Mouse (Mus musculus): ENCODE measurements around the gene Rora. TPM values are rescaled to one million over a fixed set of nuclear protein-coding genes. Genes with fewer than 3 reads are reported as not detected.
A peak's percentile ranks its signal among the peaks of the same experiment; 100 is the strongest.

Gene Rora
- polyA plus RNA-seq, 1 experiment from 2014 or later: 12.3 TPM

DNA sequence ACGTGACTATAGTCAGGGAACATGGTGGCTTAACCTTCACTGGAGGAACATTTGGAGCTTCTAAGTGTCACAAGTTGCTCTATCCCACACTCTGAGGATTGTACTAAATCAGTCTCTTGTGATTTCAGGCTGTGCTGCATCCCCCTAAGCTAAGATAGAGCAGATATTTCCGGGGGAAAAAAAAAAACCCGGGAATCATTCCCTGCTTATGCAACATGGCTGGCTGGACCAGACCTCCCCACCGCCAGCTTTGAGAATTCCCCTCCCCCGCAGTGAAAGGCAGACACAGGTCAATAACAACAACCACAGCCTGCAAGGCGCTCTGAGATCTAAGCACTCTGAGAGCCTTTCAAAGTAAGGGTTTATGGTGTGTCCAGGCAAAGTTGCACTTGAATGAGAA, 244.7 kb downstream of the Rora start:
- Histone ChIP-seq H3K27ac (replicated peaks; ENCODE audit: low read depth, low read length) (no peak overlapping the region), H3K27me3 (replicated peaks; ENCODE audit: control insufficient read depth, insufficient read depth, low read length) (no peaks in the 10 kb centered on the region), H3K9me3 (ENCODE audit: control insufficient read depth, low read length) (no peaks in the 10 kb centered on the region), H3K4me3 (ENCODE audit: low read depth, low read length) (no peak overlapping the region), H3K4me2 (ENCODE audit: low read depth, low read length) (no peak overlapping the region), H3K4me1 (ENCODE audit: control insufficient read depth, insufficient read depth, low read length) (no peaks in the 10 kb centered on the region), H3K9ac (ENCODE audit: low read depth, low read length) (no peak overlapping the region), H3K36me3 (ENCODE audit: control insufficient read depth, insufficient read depth, low read length) (no peaks in the 10 kb centered on the region)
- ATAC-seq (ENCODE audit: low read depth) (no peak), DNase-seq (ENCODE audit: low spot score) (no peak)
- 73% methylated on average over 6 of the region's 6 CpGs for WGBS

DNA sequence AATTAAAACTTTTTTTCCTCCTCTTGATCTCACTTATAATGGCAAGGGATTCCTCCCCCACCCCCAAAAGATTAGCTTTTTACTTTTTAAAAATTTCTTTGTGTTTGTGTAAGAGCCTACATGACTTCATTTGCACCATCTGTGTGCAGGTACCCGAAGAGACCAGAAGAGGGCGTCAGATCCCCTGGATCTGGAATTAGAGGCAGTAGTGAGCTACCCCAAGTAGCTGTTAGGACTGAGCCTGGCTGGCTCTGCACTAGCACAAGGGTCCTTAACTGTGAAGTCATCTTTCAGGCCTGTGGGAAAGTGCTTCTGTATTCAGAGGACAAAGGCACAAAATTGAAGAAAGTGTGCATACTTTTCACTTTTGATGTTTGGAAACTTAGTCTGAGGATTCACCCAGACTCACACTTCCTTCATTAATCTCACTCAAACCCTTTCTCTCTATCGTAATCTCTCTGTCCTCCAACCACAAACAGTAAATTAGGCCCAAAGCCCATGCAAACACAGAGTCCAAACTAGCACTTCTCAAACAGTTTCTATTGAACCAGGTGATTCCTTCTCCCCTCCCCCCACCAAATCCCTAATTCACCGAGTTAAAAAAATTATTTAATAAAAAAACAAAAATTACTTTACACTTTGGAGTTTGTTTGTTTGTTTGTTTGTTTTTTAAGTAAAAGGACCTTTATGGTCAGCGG, 246.1 kb downstream of the Rora start:
- ATAC-seq (ENCODE audit: low read depth): no peak
- no peaks in the 10 kb centered on the region for H3K9me3 ChIP-seq (ENCODE audit: control insufficient read depth, low read length)
- 84% methylated on average over 5 of the region's 5 CpGs for WGBS
- no peak overlapping the region for H3K27ac ChIP-seq (replicated peaks; ENCODE audit: low read depth, low read length)
- H3K9ac ChIP-seq (ENCODE audit: low read depth, low read length): no peak overlapping the region
- no peaks in the 10 kb centered on the region for H3K4me1 ChIP-seq (ENCODE audit: control insufficient read depth, insufficient read depth, low read length)
- no peaks in the 10 kb centered on the region for H3K27me3 ChIP-seq (replicated peaks; ENCODE audit: control insufficient read depth, insufficient read depth, low read length)
- H3K36me3 ChIP-seq (ENCODE audit: control insufficient read depth, insufficient read depth, low read length): no peaks in the 10 kb centered on the region
- no peak overlapping the region for H3K4me2 ChIP-seq (ENCODE audit: low read depth, low read length)
- no peak for DNase-seq (ENCODE audit: low spot score)
- no peak overlapping the region for H3K4me3 ChIP-seq (ENCODE audit: low read depth, low read length)

DNA sequence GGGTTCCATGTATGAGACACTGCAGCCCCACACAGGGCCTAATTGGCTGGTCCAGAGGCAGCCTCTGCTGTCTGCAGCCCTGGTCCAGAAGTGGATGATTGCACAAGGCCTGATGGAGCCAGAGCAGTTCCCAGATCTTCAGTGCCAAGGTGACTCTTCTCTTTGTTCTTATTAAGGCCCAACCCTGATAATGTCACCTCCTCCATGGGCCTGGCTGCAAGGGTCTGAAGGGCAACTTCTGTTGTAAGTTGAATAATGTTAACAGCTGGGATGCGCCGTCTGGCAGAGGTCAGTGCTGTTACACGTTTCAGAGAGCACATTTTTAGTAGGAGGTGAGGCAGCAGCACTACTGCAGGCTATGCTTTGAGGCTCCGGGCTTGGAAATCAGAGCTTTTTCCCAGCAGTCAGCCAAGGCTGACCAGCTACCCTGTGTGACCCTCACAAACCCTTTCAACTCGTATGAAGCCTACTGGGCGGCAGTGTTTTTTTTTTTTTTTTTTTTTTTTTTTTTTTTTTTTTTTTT, 252.8 kb downstream of the Rora start:
- Histone ChIP-seq H3K4me1 (ENCODE audit: control insufficient read depth, insufficient read depth, low read length) (no peaks in the 10 kb centered on the region), H3K27me3 (replicated peaks; ENCODE audit: control insufficient read depth, insufficient read depth, low read length) (no peaks in the 10 kb centered on the region), H3K9me3 (ENCODE audit: control insufficient read depth, low read length) (no peaks in the 10 kb centered on the region), H3K4me3 (ENCODE audit: low read depth, low read length) (no peak overlapping the region), H3K4me2 (ENCODE audit: low read depth, low read length) (no peak overlapping the region), H3K9ac (ENCODE audit: low read depth, low read length) (no peak overlapping the region), H3K27ac (replicated peaks; ENCODE audit: low read depth, low read length) (no peak overlapping the region), H3K36me3 (ENCODE audit: control insufficient read depth, insufficient read depth, low read length) (no peaks in the 10 kb centered on the region)
- DNase-seq (ENCODE audit: low spot score): no peak
- 63% methylated on average over 6 of the region's 6 CpGs for WGBS
- no peak for ATAC-seq (ENCODE audit: low read depth)

DNA sequence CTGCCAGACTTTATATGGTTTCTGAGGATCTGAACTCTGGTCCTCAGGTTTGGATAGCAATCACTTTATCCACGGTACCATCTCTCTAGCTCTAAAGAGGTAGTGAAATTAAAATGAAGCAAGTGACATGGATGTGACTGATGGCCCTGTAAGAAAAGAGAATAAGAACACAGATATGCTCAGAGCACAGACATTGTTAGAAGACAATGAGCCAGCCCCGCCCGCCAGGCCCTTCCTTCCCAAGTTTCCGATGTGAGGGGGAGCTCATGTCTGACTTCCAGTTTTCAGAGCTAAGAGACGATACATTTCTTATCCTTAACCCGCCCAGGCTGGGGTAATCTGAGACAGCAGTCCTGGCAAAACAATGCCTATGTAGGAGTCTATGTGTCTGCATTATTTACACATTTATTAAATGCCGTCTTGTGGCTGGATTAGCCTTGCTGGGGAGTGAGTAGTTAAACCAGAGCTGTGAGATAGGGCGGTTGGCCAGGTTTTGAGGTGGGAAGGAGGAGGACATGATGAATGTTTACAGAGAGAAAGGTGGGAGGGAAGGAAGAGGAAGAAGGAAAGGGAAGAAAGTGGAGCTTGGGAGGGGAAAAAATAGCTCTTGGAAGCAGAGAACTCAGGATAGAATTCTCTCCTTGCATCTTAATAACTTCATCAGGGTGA, 259.0 kb downstream of the Rora start:
- Histone ChIP-seq H3K4me3 (ENCODE audit: low read depth, low read length) (no peak overlapping the region), H3K27ac (replicated peaks; ENCODE audit: low read depth, low read length) (no peak overlapping the region), H3K27me3 (replicated peaks; ENCODE audit: control insufficient read depth, insufficient read depth, low read length) (no peaks in the 10 kb centered on the region), H3K36me3 (ENCODE audit: control insufficient read depth, insufficient read depth, low read length) (no peaks in the 10 kb centered on the region), H3K4me2 (ENCODE audit: low read depth, low read length) (no peak overlapping the region), H3K9me3 (ENCODE audit: control insufficient read depth, low read length) (no peaks in the 10 kb centered on the region), H3K4me1 (ENCODE audit: control insufficient read depth, insufficient read depth, low read length) (peaks cover 12% of the 10 kb centered on the region), H3K9ac (ENCODE audit: low read depth, low read length) (no peak overlapping the region)
- DNase-seq (ENCODE audit: low spot score) (peak; percentile 35), ATAC-seq (ENCODE audit: low read depth) (peak; percentile 37; the same call in 1 of the 2 replicates)
- 45% methylated on average over 8 of the region's 8 CpGs for WGBS

DNA sequence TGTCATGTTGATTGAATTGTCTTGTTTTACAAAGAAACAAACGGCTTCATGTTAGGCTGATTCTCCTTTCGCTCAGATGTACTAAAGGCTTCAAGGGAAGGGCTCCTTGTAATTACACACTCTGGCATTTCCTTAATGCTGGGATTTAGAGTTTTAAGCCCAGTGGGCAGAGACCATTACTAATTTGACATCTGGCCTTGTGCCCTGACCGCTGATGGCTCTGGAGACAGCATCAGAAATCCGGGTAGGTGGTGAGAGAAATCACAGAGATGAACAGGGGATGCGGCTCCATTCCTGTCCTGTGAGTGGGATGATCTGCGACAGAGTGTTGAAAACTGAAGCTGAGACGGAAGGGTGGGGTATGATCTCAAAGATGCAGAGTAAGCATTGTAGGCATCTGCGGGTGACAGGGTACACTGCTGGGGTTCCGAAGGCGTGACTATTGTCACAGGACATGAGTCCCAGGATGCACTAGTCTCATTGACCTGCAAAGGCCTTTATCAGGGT, 259.7 kb downstream of the Rora start:
- Histone ChIP-seq H3K4me2 (ENCODE audit: low read depth, low read length) (no peak overlapping the region), H3K4me3 (ENCODE audit: low read depth, low read length) (no peak overlapping the region), H3K27me3 (replicated peaks; ENCODE audit: control insufficient read depth, insufficient read depth, low read length) (no peaks in the 10 kb centered on the region), H3K4me1 (ENCODE audit: control insufficient read depth, insufficient read depth, low read length) (peaks cover 12% of the 10 kb centered on the region), H3K36me3 (ENCODE audit: control insufficient read depth, insufficient read depth, low read length) (no peaks in the 10 kb centered on the region), H3K9me3 (ENCODE audit: control insufficient read depth, low read length) (no peaks in the 10 kb centered on the region), H3K9ac (ENCODE audit: low read depth, low read length) (no peak overlapping the region), H3K27ac (replicated peaks; ENCODE audit: low read depth, low read length) (no peak overlapping the region)
- WGBS: 53% methylated on average over 10 of the region's 10 CpGs
- ATAC-seq (ENCODE audit: low read depth) (no peak), DNase-seq (ENCODE audit: low spot score) (peak; percentile 47)

DNA sequence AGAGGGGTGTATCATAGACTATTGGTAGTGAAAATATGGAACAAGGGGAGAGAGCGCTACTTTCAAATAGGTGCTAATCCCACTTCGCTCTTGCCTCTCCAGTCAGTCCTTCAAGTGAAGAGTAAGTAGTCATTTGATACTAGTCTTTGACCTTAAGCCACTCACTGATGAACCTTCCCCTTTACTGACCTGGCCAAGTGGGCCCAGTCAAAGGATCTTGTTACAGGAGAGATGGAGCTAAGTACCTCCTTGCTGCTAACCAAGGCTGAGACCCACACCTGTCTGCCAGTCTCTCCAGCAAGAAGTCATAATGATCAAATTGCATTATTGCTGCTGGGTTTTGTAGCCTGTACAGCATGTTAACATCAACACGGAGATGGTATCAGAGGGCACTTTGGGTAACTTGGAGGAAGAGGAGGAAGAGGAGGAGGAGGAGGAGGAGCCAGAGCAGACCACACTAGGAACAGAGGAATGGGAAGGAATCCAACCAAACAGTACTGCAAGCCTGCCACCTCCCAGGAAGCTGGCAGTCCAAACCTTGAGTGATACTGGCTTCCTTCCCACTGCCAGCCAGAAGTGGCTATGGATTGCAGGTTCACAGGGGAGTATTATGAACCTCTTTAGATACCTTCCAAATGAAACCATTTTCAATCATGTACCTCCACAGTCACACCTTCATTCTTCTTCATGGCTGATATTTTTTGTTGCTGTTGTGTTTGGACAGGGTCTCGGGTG, 261.1 kb downstream of the Rora start:
- no peak overlapping the region for H3K4me3 ChIP-seq (ENCODE audit: low read depth, low read length)
- DNase-seq (ENCODE audit: low spot score) (no peak), ATAC-seq (ENCODE audit: low read depth) (no peak)
- no peaks in the 10 kb centered on the region for H3K27me3 ChIP-seq (replicated peaks; ENCODE audit: control insufficient read depth, insufficient read depth, low read length)
- no peak overlapping the region for H3K4me2 ChIP-seq (ENCODE audit: low read depth, low read length)
- H3K9ac ChIP-seq (ENCODE audit: low read depth, low read length): no peak overlapping the region
- peaks cover 12% of the 10 kb centered on the region for H3K4me1 ChIP-seq (ENCODE audit: control insufficient read depth, insufficient read depth, low read length)
- no peak overlapping the region for H3K27ac ChIP-seq (replicated peaks; ENCODE audit: low read depth, low read length)
- no peaks in the 10 kb centered on the region for H3K9me3 ChIP-seq (ENCODE audit: control insufficient read depth, low read length)
- WGBS: 74% methylated on average over 4 of the region's 4 CpGs
- no peaks in the 10 kb centered on the region for H3K36me3 ChIP-seq (ENCODE audit: control insufficient read depth, insufficient read depth, low read length)

DNA sequence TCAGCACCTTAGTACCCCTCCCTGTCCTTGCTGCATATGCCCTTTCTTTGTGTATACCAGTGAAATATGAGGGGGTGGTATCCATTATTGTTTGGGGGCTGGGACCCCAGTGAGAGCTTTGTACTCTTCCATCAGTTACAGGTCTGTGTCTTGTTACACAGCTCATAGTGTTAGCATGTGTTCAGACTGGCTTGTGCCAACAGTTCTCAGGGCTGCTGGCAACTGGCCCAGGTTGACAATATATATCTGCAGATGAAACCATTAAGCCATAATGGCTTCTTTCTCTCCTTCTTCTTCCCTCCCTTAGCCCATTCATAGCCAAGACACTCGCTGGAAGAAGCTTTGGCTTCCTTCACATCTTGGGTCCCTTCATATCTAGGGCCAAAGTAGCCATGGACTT, 263.2 kb downstream of the Rora start:
- H3K4me3 ChIP-seq (ENCODE audit: low read depth, low read length): no peak overlapping the region
- H3K36me3 ChIP-seq (ENCODE audit: control insufficient read depth, insufficient read depth, low read length): no peaks in the 10 kb centered on the region
- H3K4me1 ChIP-seq (ENCODE audit: control insufficient read depth, insufficient read depth, low read length): peaks cover 12% of the 10 kb centered on the region
- no peak overlapping the region for H3K27ac ChIP-seq (replicated peaks; ENCODE audit: low read depth, low read length)
- no peak overlapping the region for H3K4me2 ChIP-seq (ENCODE audit: low read depth, low read length)
- H3K27me3 ChIP-seq (replicated peaks; ENCODE audit: control insufficient read depth, insufficient read depth, low read length): no peaks in the 10 kb centered on the region
- DNase-seq (ENCODE audit: low spot score) (peak; percentile 61), ATAC-seq (ENCODE audit: low read depth) (no peak; the same call in 1 of the 2 replicates)
- no peak overlapping the region for H3K9ac ChIP-seq (ENCODE audit: low read depth, low read length)
- WGBS: 79% methylated on average over 1 of the region's 1 CpGs
- no peaks in the 10 kb centered on the region for H3K9me3 ChIP-seq (ENCODE audit: control insufficient read depth, low read length)

DNA sequence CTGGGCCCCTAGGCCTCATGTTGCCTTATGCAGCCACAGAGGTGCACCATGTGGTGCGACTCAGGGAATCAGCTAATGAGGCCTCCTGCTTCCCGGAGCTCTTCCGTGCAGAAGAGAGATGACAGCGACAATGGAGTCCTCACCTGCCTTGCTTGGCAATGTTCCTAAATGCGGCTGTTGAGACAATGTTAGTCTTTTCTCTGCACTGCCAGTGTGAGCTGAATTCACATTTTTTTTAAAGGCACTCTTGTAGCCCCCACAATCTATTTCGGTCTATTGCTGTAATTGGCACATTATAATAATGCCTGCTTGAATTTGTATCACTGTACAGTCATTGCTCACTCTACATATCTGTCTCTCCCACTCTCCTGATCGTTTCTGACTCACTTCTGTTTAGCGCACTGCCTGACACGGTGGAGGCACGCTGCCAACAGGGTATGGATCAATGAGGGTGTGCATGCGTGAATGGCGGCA, 269.6 kb downstream of the Rora start:
- H3K27me3 ChIP-seq (replicated peaks; ENCODE audit: control insufficient read depth, insufficient read depth, low read length): no peaks in the 10 kb centered on the region
- no peak overlapping the region for H3K4me3 ChIP-seq (ENCODE audit: low read depth, low read length)
- no peak overlapping the region for H3K9ac ChIP-seq (ENCODE audit: low read depth, low read length)
- DNase-seq (ENCODE audit: low spot score) (no peak), ATAC-seq (ENCODE audit: low read depth) (no peak)
- H3K4me2 ChIP-seq (ENCODE audit: low read depth, low read length): no peak overlapping the region
- no peaks in the 10 kb centered on the region for H3K9me3 ChIP-seq (ENCODE audit: control insufficient read depth, low read length)
- no peak overlapping the region for H3K27ac ChIP-seq (replicated peaks; ENCODE audit: low read depth, low read length)
- no peaks in the 10 kb centered on the region for H3K4me1 ChIP-seq (ENCODE audit: control insufficient read depth, insufficient read depth, low read length)
- H3K36me3 ChIP-seq (ENCODE audit: control insufficient read depth, insufficient read depth, low read length): no peaks in the 10 kb centered on the region
- 78% methylated on average over 12 of the region's 12 CpGs for WGBS
